Mouse (Mus musculus) myocyte (in vitro differentiated cells): ENCODE data around the gene Lzic.

Source experiments
- CEBPB ChIP-seq: IDR thresholded peaks from 2 replicates; pipeline ENCODE4 v1.6.1; 2011; ENCODE audit warnings: mild to moderate bottlenecking, moderate library complexity; ENCODE audit not compliant: poor library complexity, insufficient read depth, severe bottlenecking
- E2F4 ChIP-seq: IDR thresholded peaks from one replicate; pipeline ENCODE4 v1.6.1; 2011; ENCODE audit warnings: mild to moderate bottlenecking, control low read depth, moderate library complexity; ENCODE audit not compliant: insufficient read depth
- MAX ChIP-seq: IDR thresholded peaks from one replicate; pipeline ENCODE4 v1.6.1; 2011; ENCODE audit warnings: low read depth, mild to moderate bottlenecking, control low read depth
- MYOG ChIP-seq, 3 experiments: IDR thresholded peaks; one replicate each; pipeline ENCODE4 v1.6.1; 2011; ENCODE audit warnings: control low read depth in 2 of 3, low read depth in 2 of 3, mild to moderate bottlenecking in 2 of 3; ENCODE audit not compliant: insufficient read length in 2 of 3, control insufficient read depth in 1 of 3, insufficient read depth in 1 of 3
- POLR2A ChIP-seq: IDR thresholded peaks from one replicate; pipeline ENCODE4 v1.6.1; 2011; ENCODE audit warnings: low read depth, mild to moderate bottlenecking, control low read depth, moderate library complexity; ENCODE audit not compliant: insufficient read length
- POLR2AphosphoS2 ChIP-seq: IDR thresholded peaks from one replicate; pipeline ENCODE4 v1.6.1; 2011; ENCODE audit warnings: low read depth, control low read depth; ENCODE audit not compliant: insufficient read length
- REST ChIP-seq: IDR thresholded peaks from one replicate; pipeline ENCODE4 v1.6.1; 2011; ENCODE audit warnings: mild to moderate bottlenecking, control low read depth, moderate library complexity; ENCODE audit not compliant: insufficient read depth, insufficient read length
- SRF ChIP-seq: IDR thresholded peaks from one replicate; pipeline ENCODE4 v1.6.1; 2011; ENCODE audit warnings: low read depth; ENCODE audit not compliant: control insufficient read depth, insufficient read length
- TCF12 ChIP-seq: IDR thresholded peaks from one replicate; pipeline ENCODE4 v1.6.1; 2011; ENCODE audit warnings: mild to moderate bottlenecking, control low read depth; ENCODE audit not compliant: poor library complexity, insufficient read depth, severe bottlenecking
- USF1 ChIP-seq: IDR thresholded peaks from one replicate; pipeline ENCODE4 v1.6.1; 2011; ENCODE audit warnings: low read depth, mild to moderate bottlenecking, control low read depth, moderate library complexity

- TF ChIP-seq USF1 (no peak), TCF12 (no peak), POLR2A (no peak), POLR2AphosphoS2 (no peak), MYOG (IDR thresholded peaks at IDR 0.05; ENCODE audit: control insufficient read depth in 1 of 3, insufficient read depth in 1 of 3, insufficient read length in 2 of 3, low read depth in 2 of 3) (no peak), SRF (no peak), E2F4 (no peak), MAX (no peak), REST (no peak), CEBPB (no peak)
Measured at GRCm38 (mm10) chr4:149477078-149477477, 8.0 kb upstream of the Lzic start, which contains the start of gene Tmem274.
